In genomic region chr2:19049877-19050731, GRCm38 (mm10) we compare ENCODE assay signal across 10 mouse cellular contexts. TPM values are rescaled to one million over a fixed set of nuclear protein-coding genes. Genes with fewer than 3 reads are reported as not detected.
DNase-seq lines count a peak whose midpoint lies in the region; TF ChIP-seq lines count a peak whose summit lies in the region.
"Had no signal": no experiment of that assay in that cellular context is flagged by ENCODE, and none has a peak within 500 bp of the region (broad histone marks: within the 10 kb centered on the region; RNA-seq: fewer than 3 reads in every experiment).

No protein-coding gene starts in this region.

- TF ChIP-seq CTCF in gastrocnemius, adult 2 months (IDR thresholded peaks at IDR 0.05): no peak

- no peak for DNase-seq in gastrocnemius, adult 2 months
- no peak for DNase-seq in gastrocnemius, postnatal 14 days
- DNase-seq in thymus, postnatal 0 days (ENCODE audit: low spot score): peak; percentile 46
- no peak for DNase-seq in thymus, adult 18-20 months
- DNase-seq in lung, postnatal 36 days: peak; percentile 12
- DNase-seq in urinary bladder, postnatal 14 days (ENCODE audit: low spot score): no peak
- DNase-seq in right cerebral cortex, adult 18-20 months: no peak
- DNase-seq in MN1 (ENCODE audit: low spot score): no peak
- DNase-seq: layer of hippocampus, postnatal 36 days had no signal

- intact Hi-C loops in gastrocnemius, adult 2 months (cut with DNase I): no loop called here
- intact Hi-C loops in gastrocnemius, postnatal 14 days (cut with DNase I; ENCODE audit: low total_unique reads): no loop called here

- H3K4me3 ChIP-seq in gastrocnemius, adult 2 months: peak overlapping the region; percentile 32
- H3K4me3 ChIP-seq: embryonic facial prominence, embryonic 12.5 days had no signal

- no peak overlapping the region for H3K27ac ChIP-seq in gastrocnemius, adult 2 months
- H3K27ac ChIP-seq: embryonic facial prominence, embryonic 12.5 days had no signal

RNA-seq across cellular contexts. Expression of gene 4930426L09Rik, which starts 52.0 kb away (rescaled TPM):
- not detected for total RNA-seq in gastrocnemius, adult 2 months (2021)
- under 1 TPM; 0.14 to 0.31 TPM for total RNA-seq in gastrocnemius, postnatal 14 days (2021)
- 1.0 and 1.4 TPM in 2 replicates for polyA plus RNA-seq in thymus, postnatal 0 days (2015; fragmentation: Nextera tagmentation; extraction: Ambion mirVana)

RNA-seq across cellular contexts. Expression of gene Pip4k2a, which starts 52.2 kb away (rescaled TPM):
- total RNA-seq in gastrocnemius, adult 2 months (2021): 1 to 10 TPM; 3.1 to 4.5 TPM
- total RNA-seq in gastrocnemius, postnatal 14 days (2021): 1 to 10 TPM; 6.9 to 8.0 TPM
- 51.2 and 53.7 TPM in 2 replicates for polyA plus RNA-seq in thymus, postnatal 0 days (2015; fragmentation: Nextera tagmentation; extraction: Ambion mirVana)

Comparison
In these comparisons a context has a peak if more than half of its experiments do, and no peak if none do; other contexts are left out.
1. DNase-seq: peak in thymus, postnatal 0 days (single experiment) and lung, postnatal 36 days (single experiment); none in gastrocnemius, adult 2 months (single experiment), gastrocnemius, postnatal 14 days (single experiment), thymus, adult 18-20 months (0 of 2), urinary bladder, postnatal 14 days (single experiment), right cerebral cortex, adult 18-20 months (single experiment) and MN1 (single experiment).